Mouse (Mus musculus) urinary bladder, postnatal 10 days (tissue): ENCODE data around the gene Trim60.

Experiments used
- DNase-seq: peaks from one replicate; pipeline ENCODE4 v3.0.0; 2022; ENCODE audit warnings: low spot score

The Trim60 gene

GRCm38 (mm10) chr8:64987731-64988130 lies 30.7 kb downstream of the Trim60 start, which contains the start of gene Trim75:
TSS of gene Trim75 (minus strand) at chr8:64987831.
- DNase-seq, result no peak

- DNase-seq, result no peak
Measured at GRCm38 (mm10) chr8:64983150-64983897, 35.1 kb downstream of the Trim60 start.

GRCm38 (mm10) chr8:64962836-64963235 lies 55.5 kb downstream of the Trim60 start:
- no peak for DNase-seq

GRCm38 (mm10) chr8:64959025-64959424 lies 59.4 kb downstream of the Trim60 start:
- no peak for DNase-seq

GRCm38 (mm10) chr8:64952101-64952500 lies 66.3 kb downstream of the Trim60 start:
- DNase-seq, result no peak
